Mouse (Mus musculus) heart, postnatal 0 days (tissue): ENCODE data around the gene Arhgap24. TPM values are rescaled to one million over a fixed set of nuclear protein-coding genes. Genes with fewer than 3 reads are reported as not detected.

ENCODE experiments used
- ATAC-seq: fragments of 200-750 bp; cut with Nextera tagmentation; 2 replicates; pipeline ENCODE4 v1.8.0; 2017; ENCODE audit warnings: low read depth, moderate number of reproducible peaks, moderate library complexity; ENCODE audit not compliant: insufficient read depth
- DNase-seq: peaks from one replicate; pipeline ENCODE4 v3.0.0-alpha.2; 2016; ENCODE audit warnings: low spot score
- H3K27ac ChIP-seq: fragments of 300-500 bp; sonication (generic); 2 replicates; pipeline ENCODE4 v1.5.1; 2014; ENCODE audit warnings: low read depth, mild to moderate bottlenecking
- H3K27me3 ChIP-seq: fragments of 300-500 bp; sonication (generic); 2 replicates; pipeline ENCODE4 v1.6.1; 2014; ENCODE audit warnings: low read length, mixed read lengths; ENCODE audit not compliant: control insufficient read depth, insufficient read depth
- H3K36me3 ChIP-seq: fragments of 300-500 bp; sonication (generic); replicated peaks from 2 replicates; pipeline ENCODE4 v1.6.1; 2014; ENCODE audit warnings: low read length, mixed read lengths; ENCODE audit not compliant: control insufficient read depth, insufficient read depth
- H3K4me1 ChIP-seq: fragments of 300-500 bp; sonication (generic); 2 replicates; pipeline ENCODE4 v1.6.1; 2014; ENCODE audit warnings: antibody characterized with exemption; ENCODE audit not compliant: control insufficient read depth, insufficient read depth
- H3K4me2 ChIP-seq: fragments of 300-500 bp; sonication (generic); 2 replicates; pipeline ENCODE4 v1.6.1; 2014; ENCODE audit warnings: low read depth, mild to moderate bottlenecking, low read length, moderate library complexity
- H3K4me3 ChIP-seq: fragments of 300-500 bp; sonication (generic); 2 replicates; pipeline ENCODE4 v1.5.1; 2014; ENCODE audit warnings: low read depth, low read length
- H3K9ac ChIP-seq: fragments of 300-500 bp; sonication (generic); replicated peaks from 2 replicates; pipeline ENCODE4 v1.6.1; 2014; ENCODE audit warnings: low read depth, low read length, mixed read lengths
- H3K9me3 ChIP-seq: fragments of 300-500 bp; sonication (generic); replicated peaks from 2 replicates; pipeline ENCODE4 v1.6.1; 2016; ENCODE audit warnings: low read length; ENCODE audit not compliant: control insufficient read depth
- CTCF ChIP-seq: IDR thresholded peaks from 2 replicates; pipeline ENCODE4 v1.5.1; 2016; ENCODE audit warnings: antibody characterized with exemption, control low read depth, low read depth
- EP300 ChIP-seq: IDR thresholded peaks from 2 replicates; pipeline ENCODE4 v1.6.1; 2016; ENCODE audit warnings: antibody characterized with exemption, low read depth
- WGBS: fragments of 180-500 bp; shearing (Covaris S2); extraction: QIAGEN DNeasy Blood & Tissue Kit; methylation state at CpG from one replicate; pipeline ENCODE4 v1.1.7; 2014; 5-methylcytosine and 5-hydroxymethylcytosine counted together
- polyA plus RNA-seq: library from polyadenylated mRNA; unstranded; fragments of >200 nt; fragmentation: Nextera tagmentation; extraction: Ambion mirVana; gene quantifications from 2 replicates; pipeline ENCODE4 v1.2.1, GENCODE M21; 2015
- total RNA-seq: library from RNA; depleted of rRNA; stranded (reverse); fragments of >200 nt; gene quantifications from 2 replicates; pipeline ENCODE4 v1.2.3, GENCODE M21; 2014; ENCODE audit warnings: low replicate concordance

Arhgap24 gene
- total and polyA plus RNA-seq, 2 experiments from 2014 or later: 13.0 to 13.4 TPM

DNA sequence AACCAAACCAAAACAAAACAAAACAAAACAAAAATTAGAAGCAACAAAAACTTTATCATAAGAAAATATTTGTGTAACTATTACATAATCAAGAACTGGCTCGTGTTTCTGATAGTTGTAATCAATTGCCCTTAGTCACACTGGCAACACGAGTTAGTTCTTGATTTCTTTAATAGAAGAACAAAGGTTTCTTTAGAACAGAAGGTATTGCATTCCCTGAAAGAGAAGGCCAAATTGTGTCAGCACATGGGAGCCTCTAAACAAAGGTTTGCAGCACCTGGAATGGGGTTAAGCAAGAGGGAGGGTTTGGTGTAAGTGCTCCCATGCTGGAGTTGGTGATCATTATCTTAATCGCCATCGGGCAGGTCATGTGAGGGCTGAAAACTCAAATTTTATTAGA, 82.8 kb downstream of the Arhgap24 start:
- H3K9ac ChIP-seq: no peak overlapping the region
- no peak overlapping the region for H3K4me3 ChIP-seq
- H3K36me3 ChIP-seq: no peaks in the 10 kb centered on the region
- ATAC-seq: no peak
- DNase-seq: no peak
- H3K9me3 ChIP-seq: no peaks in the 10 kb centered on the region
- 60% methylated on average over 4 of the region's 4 CpGs for WGBS
- H3K27me3 ChIP-seq: no peaks in the 10 kb centered on the region
- no peak overlapping the region for H3K4me2 ChIP-seq
- no peak for TF ChIP-seq CTCF
- TF ChIP-seq EP300: no peak
- H3K4me1 ChIP-seq: no peaks in the 10 kb centered on the region
- no peak overlapping the region for H3K27ac ChIP-seq

DNA sequence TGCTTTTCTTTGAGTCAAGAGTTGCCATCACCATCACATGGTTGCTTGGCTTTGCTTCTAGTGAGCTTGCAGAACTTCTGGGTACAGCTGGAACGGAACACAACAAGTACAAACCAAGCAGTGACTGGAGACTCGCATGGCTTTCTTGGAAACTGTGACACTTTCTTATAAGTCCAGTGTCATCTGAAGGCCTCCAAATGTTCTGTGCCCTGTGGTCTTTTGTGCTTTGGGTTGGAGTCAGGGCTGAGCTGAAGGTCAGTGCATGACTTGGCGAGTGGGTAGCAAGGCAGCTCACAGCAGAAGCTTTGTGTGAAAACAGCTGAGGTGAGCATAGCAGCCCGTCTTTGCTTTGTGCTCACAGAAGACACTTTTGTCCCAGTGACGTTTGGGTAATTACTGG, 87.6 kb downstream of the Arhgap24 start:
- ATAC-seq (no peak), DNase-seq (no peak)
- no peak overlapping the region for H3K9ac ChIP-seq
- no peaks in the 10 kb centered on the region for H3K4me1 ChIP-seq
- H3K9me3 ChIP-seq: no peaks in the 10 kb centered on the region
- H3K4me2 ChIP-seq: no peak overlapping the region
- no peaks in the 10 kb centered on the region for H3K27me3 ChIP-seq
- 74% methylated on average over 5 of the region's 5 CpGs for WGBS
- no peak overlapping the region for H3K4me3 ChIP-seq
- H3K36me3 ChIP-seq: no peaks in the 10 kb centered on the region
- no peak overlapping the region for H3K27ac ChIP-seq
- TF ChIP-seq CTCF (no peak), EP300 (no peak)

DNA sequence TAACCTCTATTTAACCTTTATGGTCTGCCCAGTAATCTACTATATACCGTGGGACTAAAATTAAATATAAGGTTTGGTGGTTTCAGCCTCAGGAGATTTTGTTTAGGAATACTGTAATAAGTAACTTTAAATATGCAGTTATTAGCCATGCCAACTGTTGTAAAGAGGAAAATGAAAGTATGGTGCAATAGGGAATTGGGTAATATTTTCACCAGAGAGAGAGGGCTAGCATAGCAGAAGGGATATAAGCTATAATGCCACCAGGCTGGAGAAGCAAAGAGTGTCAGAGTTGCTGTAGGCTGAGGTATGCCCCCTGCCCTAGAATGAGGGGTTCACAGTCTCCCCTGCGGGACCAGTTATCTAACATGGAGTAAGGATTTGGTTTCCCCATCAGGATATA, 90.3 kb downstream of the Arhgap24 start:
- Histone ChIP-seq H3K9me3 (no peaks in the 10 kb centered on the region), H3K36me3 (no peaks in the 10 kb centered on the region), H3K27me3 (no peaks in the 10 kb centered on the region), H3K9ac (no peak overlapping the region), H3K27ac (no peak overlapping the region), H3K4me1 (no peaks in the 10 kb centered on the region), H3K4me3 (no peak overlapping the region), H3K4me2 (no peak overlapping the region)
- TF ChIP-seq CTCF: no peak
- no peak for TF ChIP-seq EP300
- DNase-seq: no peak
- no peak for ATAC-seq
- 76% methylated on average over 2 of the region's 2 CpGs for WGBS

DNA sequence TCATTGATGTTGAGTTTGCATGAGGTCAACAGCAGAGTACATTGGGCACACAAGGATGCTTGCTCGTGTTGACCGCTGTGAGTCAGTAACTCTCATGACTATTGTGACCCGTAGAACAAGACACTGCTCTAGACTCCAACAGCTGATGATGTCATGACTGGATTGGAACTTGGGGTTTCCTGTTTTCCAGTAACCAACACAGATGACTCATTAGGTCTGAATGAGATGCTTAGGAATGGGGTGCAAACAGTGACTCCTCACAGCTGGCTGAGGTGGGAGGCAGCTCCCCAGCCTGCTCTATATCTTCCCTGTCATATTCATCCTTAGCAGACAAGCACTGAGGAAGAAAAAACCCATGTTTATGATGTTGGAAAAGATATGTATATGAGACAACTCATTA, 95.6 kb downstream of the Arhgap24 start:
- Histone ChIP-seq H3K4me1 (no peaks in the 10 kb centered on the region), H3K27ac (no peak overlapping the region), H3K27me3 (no peaks in the 10 kb centered on the region), H3K9me3 (no peaks in the 10 kb centered on the region), H3K9ac (no peak overlapping the region), H3K4me3 (no peak overlapping the region), H3K36me3 (no peaks in the 10 kb centered on the region), H3K4me2 (no peak overlapping the region)
- ATAC-seq (no peak), DNase-seq (no peak)
- no peak for TF ChIP-seq CTCF
- no peak for TF ChIP-seq EP300
- WGBS: 81% methylated on average over 3 of the region's 3 CpGs

DNA sequence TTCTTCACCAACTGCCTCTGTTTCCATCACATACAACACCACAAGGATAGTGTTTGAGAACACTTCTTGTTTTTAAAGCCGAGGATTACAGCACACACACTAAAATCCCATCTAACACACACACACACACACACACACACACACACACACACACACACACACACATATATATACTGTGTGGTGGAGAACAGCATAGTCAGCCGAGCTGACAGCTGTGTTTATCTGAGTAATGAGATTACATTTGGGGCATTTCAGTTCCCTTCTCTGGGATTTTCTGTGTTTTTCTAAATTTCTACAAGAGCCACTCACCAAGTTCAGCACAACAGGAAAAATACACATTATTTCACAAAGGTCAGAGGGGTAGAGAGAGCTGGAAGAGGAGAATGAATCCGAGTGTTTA, 96.5 kb downstream of the Arhgap24 start:
- H3K36me3 ChIP-seq: no peaks in the 10 kb centered on the region
- H3K4me1 ChIP-seq: no peaks in the 10 kb centered on the region
- DNase-seq: no peak
- TF ChIP-seq CTCF: no peak
- no peaks in the 10 kb centered on the region for H3K9me3 ChIP-seq
- H3K9ac ChIP-seq: no peak overlapping the region
- H3K27me3 ChIP-seq: no peaks in the 10 kb centered on the region
- 64% methylated on average over 3 of the region's 3 CpGs for WGBS
- no peak overlapping the region for H3K4me3 ChIP-seq
- no peak overlapping the region for H3K27ac ChIP-seq
- no peak for ATAC-seq
- H3K4me2 ChIP-seq: no peak overlapping the region

DNA sequence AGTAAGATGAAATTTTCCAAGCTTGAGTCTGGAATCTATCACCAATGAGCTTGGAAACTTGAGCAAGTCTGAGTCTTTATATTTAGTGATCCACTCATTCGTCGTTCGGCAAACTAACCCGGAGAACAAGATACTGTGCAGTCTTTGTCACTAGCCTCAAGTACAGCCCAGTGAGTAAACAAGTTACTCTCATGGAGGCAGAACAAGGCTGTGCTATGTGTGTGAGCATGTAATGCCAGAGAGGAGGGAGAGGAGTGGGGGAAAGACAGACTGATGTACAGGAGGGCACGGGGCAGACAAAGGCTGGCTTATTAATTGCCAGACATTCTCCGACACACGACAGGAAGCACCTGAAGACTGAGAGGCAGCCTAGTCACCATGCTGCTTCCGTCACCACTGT, 97.2 kb downstream of the Arhgap24 start:
- WGBS: 76% methylated on average over 8 of the region's 8 CpGs
- no peak overlapping the region for H3K4me3 ChIP-seq
- TF ChIP-seq CTCF: no peak
- no peaks in the 10 kb centered on the region for H3K36me3 ChIP-seq
- ATAC-seq (no peak), DNase-seq (no peak)
- no peak overlapping the region for H3K9ac ChIP-seq
- H3K27me3 ChIP-seq: no peaks in the 10 kb centered on the region
- no peaks in the 10 kb centered on the region for H3K4me1 ChIP-seq
- no peaks in the 10 kb centered on the region for H3K9me3 ChIP-seq
- H3K27ac ChIP-seq: no peak overlapping the region
- no peak overlapping the region for H3K4me2 ChIP-seq
